Mouse (Mus musculus) yolk sac, embryonic 10.5 days (tissue): ENCODE results near the gene 6030408B16Rik.
A peak's percentile ranks its signal among the peaks of the same experiment; 100 is the strongest.

Experiments used
- DNase-seq: peaks from one replicate; pipeline ENCODE4 v3.0.0-alpha.2; 2017; ENCODE audit warnings: low spot score

The 6030408B16Rik gene

GRCm38 (mm10) chr15:101267053-101268032 is 25.7 kb upstream of the 6030408B16Rik start:
- no peak for DNase-seq

GRCm38 (mm10) chr15:101270101-101270820 is 22.8 kb upstream of the 6030408B16Rik start:
- DNase-seq: no peak

GRCm38 (mm10) chr15:101271107-101271506 is 21.9 kb upstream of the 6030408B16Rik start:
- no peak for DNase-seq

GRCm38 (mm10) chr15:101271513-101271912 is 21.5 kb upstream of the 6030408B16Rik start:
- no peak for DNase-seq

- DNase-seq: no peak
Measured at GRCm38 (mm10) chr15:101274380-101274779, 18.6 kb upstream of the 6030408B16Rik start.

- DNase-seq: no peak
Measured at GRCm38 (mm10) chr15:101277351-101277899, 15.6 kb upstream of the 6030408B16Rik start.

GRCm38 (mm10) chr15:101278589-101278988 is 14.4 kb upstream of the 6030408B16Rik start:
- no peak for DNase-seq

- no peak for DNase-seq
Measured at GRCm38 (mm10) chr15:101279430-101279999, 13.5 kb upstream of the 6030408B16Rik start.

- no peak for DNase-seq
Measured at GRCm38 (mm10) chr15:101282471-101282870, 10.5 kb upstream of the 6030408B16Rik start.

- peak; percentile 32 for DNase-seq
Measured at GRCm38 (mm10) chr15:101283183-101283910, 9.7 kb upstream of the 6030408B16Rik start.

GRCm38 (mm10) chr15:101283911-101284750 is 8.9 kb upstream of the 6030408B16Rik start, which contains the start of gene Atg101:
Gene Atg101, plus strand, starts transcription at chr15:101284272.
- peak; percentile 88 for DNase-seq

GRCm38 (mm10) chr15:101286129-101286770 is 6.8 kb upstream of the 6030408B16Rik start:
- no peak for DNase-seq

GRCm38 (mm10) chr15:101287361-101287760 is 5.7 kb upstream of the 6030408B16Rik start:
- DNase-seq: no peak

GRCm38 (mm10) chr15:101290354-101290753 is 2.7 kb upstream of the 6030408B16Rik start:
- no peak for DNase-seq

- DNase-seq: no peak
Measured at GRCm38 (mm10) chr15:101292012-101292411, 1.0 kb upstream of the 6030408B16Rik start.

GRCm38 (mm10) chr15:101294028-101294894 is 1.2 kb downstream of the 6030408B16Rik start:
- no peak for DNase-seq

- DNase-seq: no peak
Measured at GRCm38 (mm10) chr15:101295106-101295505, 2.1 kb downstream of the 6030408B16Rik start.

- no peak for DNase-seq
Measured at GRCm38 (mm10) chr15:101295616-101296015, 2.6 kb downstream of the 6030408B16Rik start.

GRCm38 (mm10) chr15:101296091-101296490 is 3.1 kb downstream of the 6030408B16Rik start:
- DNase-seq: no peak
